Mouse (Mus musculus) frontal cortex, adult (tissue): ENCODE measurements around the gene Pramel5.
"Not testable (repeated sequence)": the region's sequence is repeated elsewhere in the genome, so short reads cannot be mapped to it uniquely, and the experiment has no call there.

ENCODE experiments used
- ATAC-seq: cut with Nextera tagmentation; 2 replicates; pipeline ENCODE4 v1.9.2; 2017; ENCODE audit warnings: mild to moderate bottlenecking, moderate library complexity, mixed read lengths; ENCODE audit not compliant: low TSS enrichment

Pramel5 gene

DNA sequence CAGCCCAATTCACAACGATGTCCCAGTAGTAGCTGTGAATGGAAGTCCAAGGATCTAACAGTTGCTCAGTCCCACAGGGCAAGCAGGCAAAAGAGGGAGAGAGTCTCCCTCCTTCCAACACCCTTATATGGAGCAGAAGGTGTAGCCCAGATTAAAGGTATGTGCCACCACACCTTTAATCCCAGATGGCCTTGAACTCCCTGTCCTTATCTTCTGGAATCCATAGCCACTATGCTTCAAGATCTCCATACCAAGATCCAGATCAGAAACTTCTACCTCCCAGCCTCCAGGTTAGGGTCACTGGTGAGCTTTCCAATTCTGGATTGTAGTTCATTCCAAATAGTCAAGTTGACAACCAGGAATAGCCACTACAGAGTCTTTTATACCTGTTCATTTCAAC, at the start of gene Pramel5:
TSS of gene Pramel5 (minus strand) at position 101 of the 400 bp plus-strand sequence.
- ATAC-seq = not testable (repeated sequence)

DNA sequence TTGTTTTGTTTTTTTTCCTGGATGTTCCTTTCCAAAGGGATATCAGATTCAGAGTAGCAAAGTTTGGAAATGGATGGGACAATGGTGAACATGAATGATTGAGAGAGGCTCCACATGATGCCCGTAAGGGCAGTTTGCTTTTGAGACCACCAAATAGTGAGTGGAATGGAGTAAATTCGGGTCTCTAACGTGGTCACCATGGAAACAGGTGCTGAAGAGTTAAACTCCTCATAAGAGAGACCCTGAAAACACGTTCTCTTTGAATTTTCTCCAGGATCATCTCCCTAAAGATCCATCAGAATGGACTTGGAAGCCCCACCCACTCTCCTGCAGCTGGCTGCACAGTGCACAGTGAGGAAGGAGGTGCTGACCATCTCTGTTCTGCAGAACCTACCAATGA, 49.7 kb upstream of the Pramel5 start, which contains the start of gene Gm13128:
TSS of gene Gm13128 (plus strand) at position 301 of the 400 bp plus-strand sequence.
- ATAC-seq = not testable (repeated sequence)

DNA sequence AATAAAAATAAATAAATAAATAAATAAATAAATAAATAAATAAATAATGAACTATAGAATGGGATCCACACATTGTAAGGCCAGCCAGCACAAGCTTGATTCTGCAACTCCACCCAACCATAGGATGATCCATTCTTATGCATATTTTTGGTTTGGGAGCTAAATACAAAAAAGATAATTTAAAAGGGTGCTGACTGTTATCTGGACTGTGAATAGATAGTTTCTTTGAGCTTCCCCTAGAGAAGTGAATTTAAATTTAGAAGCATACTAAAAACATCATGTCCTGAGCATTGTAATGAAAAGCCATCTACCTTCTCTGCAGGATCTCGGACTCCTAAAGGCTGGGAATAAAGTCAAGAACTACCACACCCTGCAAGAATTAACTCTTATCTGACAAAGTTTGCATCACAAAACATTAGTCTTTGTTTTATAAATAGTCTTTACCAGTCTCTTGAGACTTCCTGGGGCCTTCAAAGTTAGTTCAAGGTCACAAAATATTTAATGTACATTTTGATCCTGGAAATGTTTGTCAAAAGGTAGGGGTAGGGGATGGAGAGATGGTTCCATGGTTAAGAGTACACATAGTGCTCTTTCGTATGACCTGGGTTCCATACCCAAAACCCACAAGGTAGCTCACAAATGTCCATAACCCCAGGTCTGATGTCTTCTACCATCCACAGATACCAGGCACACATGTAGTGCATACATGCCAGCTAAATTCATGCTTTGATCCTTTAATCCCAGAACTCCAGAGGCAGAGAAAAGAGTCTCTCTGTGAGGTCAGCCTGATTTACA, 32.6 kb upstream of the Pramel5 start:
- not testable (repeated sequence) for ATAC-seq

DNA sequence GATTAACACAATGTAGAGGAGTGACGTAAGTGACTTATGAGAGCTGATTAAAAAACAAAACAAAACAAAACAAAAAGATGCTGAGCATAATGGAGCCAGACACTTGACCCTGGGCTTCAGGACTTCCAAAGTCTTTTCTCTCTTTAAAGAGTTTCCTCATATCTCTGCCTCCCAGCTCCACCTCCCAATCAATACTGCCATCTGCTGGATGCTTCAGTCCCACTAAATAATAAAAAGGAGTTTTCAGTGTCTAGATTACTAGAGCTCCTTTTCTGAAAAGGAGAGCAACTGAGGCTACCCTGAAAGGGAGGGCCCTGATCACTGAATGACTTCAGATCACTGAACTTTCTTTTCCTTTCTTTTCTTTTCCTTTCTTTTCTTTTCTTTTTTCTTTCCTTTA, 19.1 kb upstream of the Pramel5 start:
- not testable (repeated sequence) for ATAC-seq

DNA sequence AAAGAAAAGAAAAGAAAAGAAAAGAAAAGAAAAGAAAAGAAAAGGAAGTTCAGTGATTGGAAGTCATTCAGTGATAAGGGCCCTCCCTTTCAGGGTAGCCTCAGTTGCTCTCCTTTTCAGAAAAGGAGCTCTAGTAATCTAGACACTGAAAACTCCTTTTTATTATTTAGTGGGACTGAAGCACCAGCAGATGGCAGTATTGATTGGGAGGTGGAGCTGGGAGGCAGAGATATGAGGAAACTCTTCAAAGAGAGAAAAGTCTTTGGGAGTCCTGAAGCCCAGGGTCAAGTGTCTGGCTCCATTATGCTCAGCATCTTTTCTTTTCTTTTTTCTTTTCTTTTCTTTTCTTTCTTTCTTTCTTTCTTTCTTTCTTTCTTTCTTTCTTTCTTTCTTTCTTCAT, 25.5 kb downstream of the Pramel5 start:
- not testable (repeated sequence) for ATAC-seq
